Mouse (Mus musculus): Measurements from ENCODE around the gene Olfr456. TPM values are rescaled to one million over a fixed set of nuclear protein-coding genes. Genes with fewer than 3 reads are reported as not detected.
"Not testable (repeated sequence)": the region's sequence is repeated elsewhere in the genome, so short reads cannot be mapped to it uniquely, and the experiment has no call there.

Gene Olfr456
- not detected in 2 replicates for polyA plus RNA-seq (2012; rRNA removed)

DNA sequence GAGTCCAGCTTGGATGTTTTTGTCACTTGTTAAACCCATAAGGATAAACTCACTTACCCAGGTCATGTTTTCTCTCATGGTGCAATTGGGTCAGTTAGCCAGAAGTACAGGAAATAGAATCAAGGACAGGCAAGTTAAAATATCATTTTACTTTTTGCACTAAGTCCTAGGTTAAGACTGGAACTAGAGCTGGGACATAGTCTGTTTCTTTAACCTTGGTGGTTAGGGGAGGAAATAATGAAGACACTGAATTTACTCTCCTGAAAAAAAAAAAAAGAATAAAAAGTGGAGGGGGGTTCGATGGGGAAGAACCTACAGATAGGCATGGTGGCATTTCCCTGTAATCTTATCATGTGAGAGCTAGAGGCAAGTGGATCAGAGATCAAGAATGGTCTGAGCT lies at the start of gene Olfr456:
Gene Olfr456 (minus strand): TSS at position 101 of the 400 bp plus-strand sequence.
- H3K4me3 ChIP-seq (ENCODE audit: control insufficient read depth, insufficient read depth, low read length): no peak within 1 kb of the TSS
- H3K36me3 ChIP-seq (ENCODE audit: control insufficient read depth, insufficient read depth, low read length): no peaks in the 10 kb centered on the region
- 89% methylated on average over 1 of the region's 1 CpGs for WGBS
- H3K27ac ChIP-seq (ENCODE audit: control insufficient read depth, insufficient read depth, low read length): no peak within 1 kb of the TSS
- no peaks in the 10 kb centered on the region for H3K4me1 ChIP-seq (replicated peaks; ENCODE audit: control insufficient read depth, insufficient read depth, low read length)
- DNase-seq: no peak
- H3K27me3 ChIP-seq (ENCODE audit: control insufficient read depth, insufficient read depth, low read length): no peaks in the 10 kb centered on the region
- TF ChIP-seq POLR2A (IDR thresholded peaks at IDR 0.05; ENCODE audit: control insufficient read depth, extremely low read depth, insufficient read depth, low read length, poor library complexity): no peak
- no peak for TF ChIP-seq CTCF (IDR thresholded peaks at IDR 0.05; ENCODE audit: borderline replicate concordance, control insufficient read depth, extremely low read depth, insufficient read depth, low read length, poor library complexity)

DNA sequence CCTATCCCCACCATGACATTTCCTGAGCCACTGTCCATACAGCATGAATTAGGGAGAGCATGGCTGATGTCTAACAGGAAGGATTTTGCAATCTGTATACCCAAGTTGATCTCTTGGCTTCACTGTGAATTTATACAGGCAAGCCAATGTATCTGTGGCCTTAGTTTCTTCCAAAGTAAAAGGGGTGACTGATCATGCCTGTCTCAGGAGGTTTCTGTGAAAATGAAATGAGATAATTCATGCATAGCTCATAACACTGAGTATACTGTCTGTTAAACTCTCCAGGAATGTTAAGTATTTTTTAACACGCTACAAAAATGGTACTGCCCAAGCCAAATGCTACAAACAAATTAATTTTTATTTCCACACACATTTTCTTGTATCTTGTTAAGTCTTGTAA lies 26.4 kb upstream of the Olfr456 start:
- Histone ChIP-seq H3K4me1 (replicated peaks; ENCODE audit: control insufficient read depth, insufficient read depth, low read length) (no peaks in the 10 kb centered on the region), H3K4me3 (ENCODE audit: control insufficient read depth, insufficient read depth, low read length) (no peak overlapping the region), H3K27ac (ENCODE audit: control insufficient read depth, insufficient read depth, low read length) (no peak overlapping the region), H3K36me3 (ENCODE audit: control insufficient read depth, insufficient read depth, low read length) (no peaks in the 10 kb centered on the region), H3K27me3 (ENCODE audit: control insufficient read depth, insufficient read depth, low read length) (no peaks in the 10 kb centered on the region)
- WGBS: 93% methylated on average over 1 of the region's 1 CpGs
- DNase-seq: no peak
- TF ChIP-seq POLR2A (IDR thresholded peaks at IDR 0.05; ENCODE audit: control insufficient read depth, extremely low read depth, insufficient read depth, low read length, poor library complexity) (no peak), CTCF (IDR thresholded peaks at IDR 0.05; ENCODE audit: borderline replicate concordance, control insufficient read depth, extremely low read depth, insufficient read depth, low read length, poor library complexity) (no peak)

DNA sequence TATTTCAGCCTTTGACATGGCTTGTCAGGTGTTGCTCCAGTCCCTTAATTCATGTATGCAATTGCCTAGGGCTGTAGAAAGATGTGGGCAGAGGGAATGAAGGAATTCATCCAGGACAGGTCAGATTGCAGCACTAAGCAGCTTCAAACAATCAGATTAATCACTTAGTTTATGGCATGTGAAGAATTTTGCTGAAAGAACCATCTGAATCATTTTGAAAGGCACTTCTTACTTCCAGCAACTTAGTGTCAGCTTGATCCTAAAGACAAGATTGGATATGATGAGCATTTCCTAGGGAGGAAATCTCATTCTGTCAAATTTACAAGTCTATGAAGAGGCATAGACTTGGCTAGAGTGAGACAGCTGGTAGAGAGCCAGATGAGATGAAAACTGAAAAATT lies 22.3 kb upstream of the Olfr456 start:
- no peaks in the 10 kb centered on the region for H3K4me1 ChIP-seq (replicated peaks; ENCODE audit: control insufficient read depth, insufficient read depth, low read length)
- no peak for DNase-seq
- no peaks in the 10 kb centered on the region for H3K27me3 ChIP-seq (ENCODE audit: control insufficient read depth, insufficient read depth, low read length)
- no peak overlapping the region for H3K4me3 ChIP-seq (ENCODE audit: control insufficient read depth, insufficient read depth, low read length)
- H3K36me3 ChIP-seq (ENCODE audit: control insufficient read depth, insufficient read depth, low read length): no peaks in the 10 kb centered on the region
- H3K27ac ChIP-seq (ENCODE audit: control insufficient read depth, insufficient read depth, low read length): no peak overlapping the region
- no peak for TF ChIP-seq POLR2A (IDR thresholded peaks at IDR 0.05; ENCODE audit: control insufficient read depth, extremely low read depth, insufficient read depth, low read length, poor library complexity)
- no peak for TF ChIP-seq CTCF (IDR thresholded peaks at IDR 0.05; ENCODE audit: borderline replicate concordance, control insufficient read depth, extremely low read depth, insufficient read depth, low read length, poor library complexity)

DNA sequence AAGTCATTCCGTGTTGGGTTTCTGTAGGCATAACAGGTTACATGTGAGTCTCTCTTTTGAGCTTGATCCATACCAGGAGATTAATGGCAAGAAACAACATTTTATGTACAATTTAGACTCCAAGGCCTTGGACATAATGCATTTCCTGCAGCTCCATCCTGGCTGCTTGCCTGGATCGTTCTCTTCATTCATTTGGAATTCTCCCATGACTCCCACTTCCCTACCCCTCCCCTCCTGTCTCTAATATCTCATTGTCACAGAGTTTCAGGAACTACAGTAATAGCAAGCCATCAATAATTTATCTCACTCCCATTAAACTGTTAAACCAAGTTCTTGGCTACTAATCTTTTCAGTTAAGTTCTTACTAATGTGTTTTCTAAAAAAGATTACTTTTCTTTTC lies 16.5 kb upstream of the Olfr456 start:
- H3K4me1 ChIP-seq (replicated peaks; ENCODE audit: control insufficient read depth, insufficient read depth, low read length): no peaks in the 10 kb centered on the region
- H3K27ac ChIP-seq (ENCODE audit: control insufficient read depth, insufficient read depth, low read length): no peak overlapping the region
- no peaks in the 10 kb centered on the region for H3K36me3 ChIP-seq (ENCODE audit: control insufficient read depth, insufficient read depth, low read length)
- WGBS: 91% methylated on average over 2 of the region's 2 CpGs
- no peak overlapping the region for H3K4me3 ChIP-seq (ENCODE audit: control insufficient read depth, insufficient read depth, low read length)
- TF ChIP-seq CTCF (IDR thresholded peaks at IDR 0.05; ENCODE audit: borderline replicate concordance, control insufficient read depth, extremely low read depth, insufficient read depth, low read length, poor library complexity): no peak
- no peak for TF ChIP-seq POLR2A (IDR thresholded peaks at IDR 0.05; ENCODE audit: control insufficient read depth, extremely low read depth, insufficient read depth, low read length, poor library complexity)
- H3K27me3 ChIP-seq (ENCODE audit: control insufficient read depth, insufficient read depth, low read length): no peaks in the 10 kb centered on the region
- no peak for DNase-seq

DNA sequence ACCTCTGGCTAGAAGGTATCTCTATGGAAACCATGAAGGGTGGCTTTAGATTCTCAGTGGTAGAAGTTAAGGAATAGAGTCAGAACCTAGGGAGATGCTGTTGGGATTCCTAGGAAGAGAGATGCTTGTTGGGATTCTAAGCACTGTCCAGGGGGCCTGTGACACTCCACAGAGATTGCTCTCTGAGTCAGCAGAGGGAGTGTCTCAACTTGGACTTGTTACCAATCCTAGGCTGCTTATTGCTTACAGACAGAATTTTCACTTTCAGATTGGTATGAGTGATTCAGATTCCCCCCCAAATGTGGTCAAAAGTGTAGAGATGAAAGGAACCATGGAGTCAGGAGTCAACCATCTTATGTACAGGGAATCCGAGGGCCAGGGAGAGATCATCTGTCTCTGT lies 2.7 kb upstream of the Olfr456 start:
- H3K4me3 ChIP-seq (ENCODE audit: control insufficient read depth, insufficient read depth, low read length): no peak overlapping the region
- no peak overlapping the region for H3K27ac ChIP-seq (ENCODE audit: control insufficient read depth, insufficient read depth, low read length)
- TF ChIP-seq CTCF (IDR thresholded peaks at IDR 0.05; ENCODE audit: borderline replicate concordance, control insufficient read depth, extremely low read depth, insufficient read depth, low read length, poor library complexity): no peak
- TF ChIP-seq POLR2A (IDR thresholded peaks at IDR 0.05; ENCODE audit: control insufficient read depth, extremely low read depth, insufficient read depth, low read length, poor library complexity): no peak
- DNase-seq: no peak
- no peaks in the 10 kb centered on the region for H3K36me3 ChIP-seq (ENCODE audit: control insufficient read depth, insufficient read depth, low read length)
- H3K27me3 ChIP-seq (ENCODE audit: control insufficient read depth, insufficient read depth, low read length): no peaks in the 10 kb centered on the region
- whole genome bisulfite sequencing: 81% methylated on average over 1 of the region's 1 CpGs
- H3K4me1 ChIP-seq (replicated peaks; ENCODE audit: control insufficient read depth, insufficient read depth, low read length): no peaks in the 10 kb centered on the region

DNA sequence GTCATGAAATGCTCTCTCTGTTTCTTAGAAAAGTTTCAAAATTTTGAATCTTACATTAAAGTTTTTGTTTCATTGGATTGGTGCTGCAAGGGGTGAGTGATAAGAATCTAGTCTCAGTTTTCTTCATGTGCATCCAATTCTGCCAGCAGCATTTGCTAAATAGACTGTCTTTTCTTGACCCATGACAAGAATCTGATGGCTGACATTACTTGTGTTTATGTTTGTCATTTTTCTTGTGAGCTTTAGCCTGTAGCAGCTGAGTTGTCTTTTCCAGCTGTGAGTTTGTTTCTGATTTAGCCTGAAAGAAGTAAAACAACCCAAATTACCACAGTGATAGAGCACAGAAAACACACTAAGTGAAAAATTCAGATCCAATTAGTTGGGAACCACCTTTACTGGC lies 2.4 kb downstream of the Olfr456 start:
- Histone ChIP-seq H3K27ac (ENCODE audit: control insufficient read depth, insufficient read depth, low read length) (no peak overlapping the region), H3K4me1 (replicated peaks; ENCODE audit: control insufficient read depth, insufficient read depth, low read length) (no peaks in the 10 kb centered on the region), H3K4me3 (ENCODE audit: control insufficient read depth, insufficient read depth, low read length) (no peak overlapping the region), H3K27me3 (ENCODE audit: control insufficient read depth, insufficient read depth, low read length) (no peaks in the 10 kb centered on the region), H3K36me3 (ENCODE audit: control insufficient read depth, insufficient read depth, low read length) (no peaks in the 10 kb centered on the region)
- no peak for TF ChIP-seq POLR2A (IDR thresholded peaks at IDR 0.05; ENCODE audit: control insufficient read depth, extremely low read depth, insufficient read depth, low read length, poor library complexity)
- no peak for TF ChIP-seq CTCF (IDR thresholded peaks at IDR 0.05; ENCODE audit: borderline replicate concordance, control insufficient read depth, extremely low read depth, insufficient read depth, low read length, poor library complexity)
- DNase-seq: no peak

DNA sequence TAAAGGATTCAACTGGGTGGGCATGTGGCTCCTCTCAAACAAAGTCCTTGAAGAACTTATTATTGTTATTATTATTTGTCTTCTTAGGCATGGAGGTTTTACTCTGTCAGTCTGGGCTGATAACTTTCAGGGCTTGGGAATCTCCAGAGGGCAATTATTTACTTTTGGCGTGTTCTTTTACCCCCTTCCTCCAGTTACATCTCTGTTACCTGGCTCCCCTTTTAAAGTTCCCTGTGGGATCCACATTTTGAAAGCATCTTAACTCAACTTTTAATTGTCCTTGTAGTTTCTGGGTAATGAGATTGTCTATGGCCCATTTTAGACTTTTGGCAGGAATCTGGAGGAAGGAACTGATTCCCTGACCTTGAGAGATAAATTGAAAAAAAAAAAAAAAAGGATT lies 10.8 kb downstream of the Olfr456 start, which contains the start of gene Olfr457:
Gene Olfr457 (minus strand): TSS at position 101 of the 400 bp plus-strand sequence.
- Histone ChIP-seq H3K36me3 (ENCODE audit: control insufficient read depth, insufficient read depth, low read length) (no peaks in the 10 kb centered on the region), H3K4me3 (ENCODE audit: control insufficient read depth, insufficient read depth, low read length) (no peak within 1 kb of the TSS), H3K27me3 (ENCODE audit: control insufficient read depth, insufficient read depth, low read length) (no peaks in the 10 kb centered on the region), H3K4me1 (replicated peaks; ENCODE audit: control insufficient read depth, insufficient read depth, low read length) (no peaks in the 10 kb centered on the region), H3K27ac (ENCODE audit: control insufficient read depth, insufficient read depth, low read length) (no peak within 1 kb of the TSS)
- DNase-seq: no peak
- TF ChIP-seq CTCF (IDR thresholded peaks at IDR 0.05; ENCODE audit: borderline replicate concordance, control insufficient read depth, extremely low read depth, insufficient read depth, low read length, poor library complexity): no peak
- TF ChIP-seq POLR2A (IDR thresholded peaks at IDR 0.05; ENCODE audit: control insufficient read depth, extremely low read depth, insufficient read depth, low read length, poor library complexity): no peak
- WGBS: 77% methylated on average over 1 of the region's 1 CpGs

DNA sequence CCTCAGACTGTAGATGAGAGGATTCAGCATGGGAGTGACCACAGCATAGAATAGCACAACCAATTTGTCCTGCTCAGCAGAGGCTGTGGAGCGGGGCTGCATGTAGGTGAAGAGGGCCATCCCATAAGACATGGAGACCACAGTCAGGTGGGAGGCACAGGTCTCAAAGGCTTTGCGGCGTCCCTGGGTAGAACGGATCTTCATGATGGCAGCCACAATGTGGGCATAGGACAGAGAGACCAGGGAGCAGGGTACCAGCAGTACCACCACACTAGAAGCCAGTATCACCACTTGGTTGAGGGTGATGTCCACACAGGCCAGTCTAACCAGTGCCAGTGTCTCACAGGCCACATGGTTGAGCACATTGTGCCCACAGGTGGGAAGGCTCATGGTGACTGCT lies 15.7 kb downstream of the Olfr456 start:
- not testable (repeated sequence) for DNase-seq; H3K27me3 ChIP-seq (ENCODE audit: control insufficient read depth, insufficient read depth, low read length); H3K27ac ChIP-seq (ENCODE audit: control insufficient read depth, insufficient read depth, low read length); H3K4me1 ChIP-seq (replicated peaks; ENCODE audit: control insufficient read depth, insufficient read depth, low read length); H3K36me3 ChIP-seq (ENCODE audit: control insufficient read depth, insufficient read depth, low read length); H3K4me3 ChIP-seq (ENCODE audit: control insufficient read depth, insufficient read depth, low read length)
- 97% methylated on average over 4 of the region's 4 CpGs for WGBS

Measured in thymus, adult 2 months (tissue).